Mouse (Mus musculus): ENCODE results near the gene Lrrk1. TPM values are rescaled to one million over a fixed set of nuclear protein-coding genes. Genes with fewer than 3 reads are reported as not detected.

Gene Lrrk1
- total RNA-seq, 1 experiment = 7.4 TPM

DNA sequence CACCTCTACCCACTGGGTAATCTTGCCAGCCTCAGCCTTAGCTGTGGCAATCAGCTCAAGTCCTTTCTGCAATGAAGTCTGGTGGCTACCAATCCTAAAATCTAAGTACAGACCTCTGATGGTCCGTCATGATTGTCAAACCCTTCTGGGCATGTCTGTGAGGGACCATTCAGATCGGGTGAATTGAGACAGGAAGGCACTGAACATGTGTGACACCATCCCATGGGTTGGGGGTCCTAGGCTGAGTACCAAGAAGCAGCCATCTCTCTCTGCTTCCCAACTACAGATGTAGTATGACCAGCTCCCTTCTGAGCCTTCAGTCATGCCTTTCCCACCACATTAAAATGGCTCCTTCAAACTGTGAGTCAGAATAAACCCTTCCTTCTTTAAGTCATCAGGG, 80.4 kb downstream of the Lrrk1 start:
- no peaks in the 10 kb centered on the region for H3K36me3 ChIP-seq (ENCODE audit: control insufficient read depth, insufficient read depth, low read length, poor library complexity, severe bottlenecking)
- TF ChIP-seq ZNF384 (IDR thresholded peaks at IDR 0.05; ENCODE audit: low read depth, low read length) (no peak), CHD2 (IDR thresholded peaks at IDR 0.05; ENCODE audit: low read depth, low read length) (no peak), ZC3H11A (IDR thresholded peaks at IDR 0.05; ENCODE audit: borderline replicate concordance, low read depth, low read length) (no peak), HCFC1 (IDR thresholded peaks at IDR 0.05; ENCODE audit: borderline replicate concordance, insufficient read depth, low read length) (no peak), MAFK (IDR thresholded peaks at IDR 0.05; ENCODE audit: insufficient read depth, low read depth, low read length) (no peak)
- no peaks in the 10 kb centered on the region for H3K9me3 ChIP-seq (ENCODE audit: control insufficient read depth, insufficient read depth, low read depth, low read length)
- in situ Hi-C loops (cut with MboI; ENCODE audit: low sequenced_read_pairs in 2 of 2, unreplicated experiment in 2 of 2) = loop anchor here (10.0 to 25.0 kb wide), 3 partner anchors 195 to 357 kb away; partner anchors contain the start of gene Chsy1 (in 1 of the 2)
- no peak for DNase-seq (ENCODE audit: low read depth, low spot score)
- no peak overlapping the region for H3K9ac ChIP-seq (ENCODE audit: insufficient read depth, low read depth, low read length, poor library complexity, severe bottlenecking)
- no peak overlapping the region for H3K27ac ChIP-seq (ENCODE audit: insufficient read depth, low read depth, low read length, poor library complexity, severe bottlenecking)
- H3K4me1 ChIP-seq (ENCODE audit: control insufficient read depth in 2 of 2, insufficient read depth in 2 of 2, low read length in 2 of 2, poor library complexity in 1 of 2) = no peaks in the 10 kb centered on the region
- H3K4me3 ChIP-seq (ENCODE audit: insufficient read depth in 1 of 2, low read depth in 1 of 2, low read length in 2 of 2, poor library complexity in 1 of 2, severe bottlenecking in 1 of 2) = no peak overlapping the region

DNA sequence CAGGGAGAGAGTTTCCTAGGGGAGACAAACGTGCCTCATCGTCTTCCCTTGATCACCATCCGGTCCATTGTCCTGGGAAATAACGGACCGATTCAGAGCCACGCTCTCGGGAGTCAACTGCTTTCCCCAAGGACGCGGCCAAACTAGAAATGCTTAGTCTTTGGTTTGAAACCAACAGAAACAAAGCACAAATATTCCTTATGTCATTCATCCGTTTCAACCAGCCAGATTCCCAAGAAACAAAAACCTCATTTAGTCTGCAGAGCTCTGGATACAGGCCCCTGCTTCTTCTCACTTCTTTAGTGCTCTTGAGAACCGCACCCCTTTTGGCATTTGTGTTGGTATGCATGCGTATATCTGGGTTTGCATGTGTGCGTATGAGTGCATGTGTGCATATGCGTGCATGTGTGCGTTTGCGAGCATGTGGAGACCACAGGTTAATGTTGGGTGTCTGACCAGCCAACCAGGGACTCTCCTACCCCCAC, 82.4 kb downstream of the Lrrk1 start:
- Histone ChIP-seq H3K27ac (ENCODE audit: insufficient read depth, low read depth, low read length, poor library complexity, severe bottlenecking) (no peak overlapping the region), H3K4me1 (ENCODE audit: control insufficient read depth in 2 of 2, insufficient read depth in 2 of 2, low read length in 2 of 2, poor library complexity in 1 of 2) (no peaks in the 10 kb centered on the region), H3K4me3 (ENCODE audit: insufficient read depth in 1 of 2, low read depth in 1 of 2, low read length in 2 of 2, poor library complexity in 1 of 2, severe bottlenecking in 1 of 2) (no peak overlapping the region), H3K9me3 (ENCODE audit: control insufficient read depth, insufficient read depth, low read depth, low read length) (no peaks in the 10 kb centered on the region), H3K36me3 (ENCODE audit: control insufficient read depth, insufficient read depth, low read length, poor library complexity, severe bottlenecking) (no peaks in the 10 kb centered on the region), H3K9ac (ENCODE audit: insufficient read depth, low read depth, low read length, poor library complexity, severe bottlenecking) (no peak overlapping the region)
- in situ Hi-C loops (cut with MboI; ENCODE audit: low sequenced_read_pairs in 2 of 2, unreplicated experiment in 2 of 2) = loop anchor here (10.0 to 25.0 kb wide), 3 partner anchors 193 to 359 kb away; partner anchors contain the start of gene Chsy1 (in 1 of the 2)
- DNase-seq (ENCODE audit: low read depth, low spot score) = no peak
- TF ChIP-seq ZC3H11A (IDR thresholded peaks at IDR 0.05; ENCODE audit: borderline replicate concordance, low read depth, low read length) (no peak), CHD2 (IDR thresholded peaks at IDR 0.05; ENCODE audit: low read depth, low read length) (no peak), ZNF384 (IDR thresholded peaks at IDR 0.05; ENCODE audit: low read depth, low read length) (no peak), MAFK (IDR thresholded peaks at IDR 0.05; ENCODE audit: insufficient read depth, low read depth, low read length) (no peak), HCFC1 (IDR thresholded peaks at IDR 0.05; ENCODE audit: borderline replicate concordance, insufficient read depth, low read length) (no peak)

- H3K4me3 ChIP-seq (ENCODE audit: insufficient read depth in 1 of 2, low read depth in 1 of 2, low read length in 2 of 2, poor library complexity in 1 of 2, severe bottlenecking in 1 of 2) = no peak overlapping the region
- H3K27ac ChIP-seq (ENCODE audit: insufficient read depth, low read depth, low read length, poor library complexity, severe bottlenecking) = no peak overlapping the region
- TF ChIP-seq CHD2 (IDR thresholded peaks at IDR 0.05; ENCODE audit: low read depth, low read length) = no peak
- TF ChIP-seq MAFK (IDR thresholded peaks at IDR 0.05; ENCODE audit: insufficient read depth, low read depth, low read length) = no peak
- TF ChIP-seq ZNF384 (IDR thresholded peaks at IDR 0.05; ENCODE audit: low read depth, low read length) = no peak
- TF ChIP-seq ZC3H11A (IDR thresholded peaks at IDR 0.05; ENCODE audit: borderline replicate concordance, low read depth, low read length) = no peak
- TF ChIP-seq HCFC1 (IDR thresholded peaks at IDR 0.05; ENCODE audit: borderline replicate concordance, insufficient read depth, low read length) = no peak
- no peak overlapping the region for H3K9ac ChIP-seq (ENCODE audit: insufficient read depth, low read depth, low read length, poor library complexity, severe bottlenecking)
- DNase-seq (ENCODE audit: low read depth, low spot score) = no peak
- H3K4me1 ChIP-seq (ENCODE audit: control insufficient read depth in 2 of 2, insufficient read depth in 2 of 2, low read length in 2 of 2, poor library complexity in 1 of 2) = no peaks in the 10 kb centered on the region
- H3K9me3 ChIP-seq (ENCODE audit: control insufficient read depth, insufficient read depth, low read depth, low read length) = no peaks in the 10 kb centered on the region
- no peaks in the 10 kb centered on the region for H3K36me3 ChIP-seq (ENCODE audit: control insufficient read depth, insufficient read depth, low read length, poor library complexity, severe bottlenecking)
- in situ Hi-C loops (cut with MboI; ENCODE audit: low sequenced_read_pairs in 2 of 2, unreplicated experiment in 2 of 2) = loop anchor here (5.0 to 25.0 kb wide), 4 partner anchors 193 to 360 kb away; partner anchors contain the start of gene Chsy1 (in 1 of the 2)
These were observed 83.0 kb downstream of the Lrrk1 start for GRCm38 (mm10) chr7:66304993-66305713.

- no peak for DNase-seq (ENCODE audit: low read depth, low spot score)
- no peaks in the 10 kb centered on the region for H3K4me1 ChIP-seq (ENCODE audit: control insufficient read depth in 2 of 2, insufficient read depth in 2 of 2, low read length in 2 of 2, poor library complexity in 1 of 2)
- in situ Hi-C loops (cut with MboI; ENCODE audit: low sequenced_read_pairs in 2 of 2, unreplicated experiment in 2 of 2) = loop anchor here (5.0 to 25.0 kb wide), 4 partner anchors 192 to 361 kb away; partner anchors contain the start of gene Chsy1 (in 1 of the 2)
These were observed 84.1 kb downstream of the Lrrk1 start for GRCm38 (mm10) chr7:66303922-66304660.

More at GRCm38 (mm10) chr7:66303922-66304660, 84.1 kb downstream of the Lrrk1 start:
- Histone ChIP-seq H3K36me3 (ENCODE audit: control insufficient read depth, insufficient read depth, low read length, poor library complexity, severe bottlenecking) (no peaks in the 10 kb centered on the region), H3K9ac (ENCODE audit: insufficient read depth, low read depth, low read length, poor library complexity, severe bottlenecking) (no peak overlapping the region), H3K4me3 (ENCODE audit: insufficient read depth in 1 of 2, low read depth in 1 of 2, low read length in 2 of 2, poor library complexity in 1 of 2, severe bottlenecking in 1 of 2) (no peak overlapping the region), H3K27ac (ENCODE audit: insufficient read depth, low read depth, low read length, poor library complexity, severe bottlenecking) (no peak overlapping the region), H3K9me3 (ENCODE audit: control insufficient read depth, insufficient read depth, low read depth, low read length) (no peaks in the 10 kb centered on the region)
- no peak for TF ChIP-seq CHD2 (IDR thresholded peaks at IDR 0.05; ENCODE audit: low read depth, low read length)
- no peak for TF ChIP-seq HCFC1 (IDR thresholded peaks at IDR 0.05; ENCODE audit: borderline replicate concordance, insufficient read depth, low read length)
- TF ChIP-seq MAFK (IDR thresholded peaks at IDR 0.05; ENCODE audit: insufficient read depth, low read depth, low read length) = no peak
- TF ChIP-seq ZC3H11A (IDR thresholded peaks at IDR 0.05; ENCODE audit: borderline replicate concordance, low read depth, low read length) = no peak
- TF ChIP-seq ZNF384 (IDR thresholded peaks at IDR 0.05; ENCODE audit: low read depth, low read length) = no peak

Measured in ES-E14 (cell line).